Mouse (Mus musculus): ENCODE measurements around the gene Pole2.

Pole2 gene

GRCm38 (mm10) chr12:69227776-69228466 lies at the start of gene Pole2:
Pole2 (minus strand) TSS chr12:69228195.
- DNase-seq (ENCODE audit: low spot score), result peak; percentile 77

GRCm38 (mm10) chr12:69268956-69269355 lies 41.0 kb upstream of the Pole2 start:
- DNase-seq (ENCODE audit: low spot score), result no peak

- DNase-seq (ENCODE audit: low spot score), result no peak
These were observed 40.1 kb upstream of the Pole2 start for GRCm38 (mm10) chr12:69267956-69268632.

GRCm38 (mm10) chr12:69265031-69265430 lies 37.0 kb upstream of the Pole2 start:
- no peak for DNase-seq (ENCODE audit: low spot score)

- no peak for DNase-seq (ENCODE audit: low spot score)
These were observed 34.3 kb upstream of the Pole2 start for GRCm38 (mm10) chr12:69262251-69262650.

- no peak for DNase-seq (ENCODE audit: low spot score)
These were observed 29.8 kb upstream of the Pole2 start for GRCm38 (mm10) chr12:69257836-69258235.

- no peak for DNase-seq (ENCODE audit: low spot score)
These were observed 25.8 kb upstream of the Pole2 start for GRCm38 (mm10) chr12:69253806-69254205.

- DNase-seq (ENCODE audit: low spot score), result no peak
These were observed 22.8 kb upstream of the Pole2 start for GRCm38 (mm10) chr12:69250756-69251155.

GRCm38 (mm10) chr12:69249766-69250165 lies 21.8 kb upstream of the Pole2 start:
- DNase-seq (ENCODE audit: low spot score), result no peak

- peak; percentile 65 for DNase-seq (ENCODE audit: low spot score)
These were observed 13.9 kb upstream of the Pole2 start for GRCm38 (mm10) chr12:69241771-69242431.

GRCm38 (mm10) chr12:69241405-69241770 lies 13.4 kb upstream of the Pole2 start:
- DNase-seq (ENCODE audit: low spot score), result no peak

GRCm38 (mm10) chr12:69240876-69241275 lies 12.9 kb upstream of the Pole2 start, which contains the start of gene Klhdc1:
Klhdc1 (plus strand) TSS chr12:69241176.
- DNase-seq (ENCODE audit: low spot score), result no peak

- no peak for DNase-seq (ENCODE audit: low spot score)
These were observed 10.3 kb upstream of the Pole2 start for GRCm38 (mm10) chr12:69238284-69238683.

GRCm38 (mm10) chr12:69235782-69236181 lies 7.8 kb upstream of the Pole2 start:
- no peak for DNase-seq (ENCODE audit: low spot score)

GRCm38 (mm10) chr12:69229251-69229650 lies 1.3 kb upstream of the Pole2 start:
- no peak for DNase-seq (ENCODE audit: low spot score)

GRCm38 (mm10) chr12:69220613-69221277 lies 7.2 kb downstream of the Pole2 start:
- no peak for DNase-seq (ENCODE audit: low spot score)

- DNase-seq (ENCODE audit: low spot score), result no peak
These were observed 11.4 kb downstream of the Pole2 start for GRCm38 (mm10) chr12:69216587-69216986.

- DNase-seq (ENCODE audit: low spot score), result peak; percentile 76
These were observed 12.8 kb downstream of the Pole2 start for GRCm38 (mm10) chr12:69215000-69215785.

GRCm38 (mm10) chr12:69214393-69214792 lies 13.6 kb downstream of the Pole2 start:
- no peak for DNase-seq (ENCODE audit: low spot score)

- DNase-seq (ENCODE audit: low spot score), result no peak
These were observed 14.7 kb downstream of the Pole2 start for GRCm38 (mm10) chr12:69213186-69213777.

GRCm38 (mm10) chr12:69211057-69211456 lies 16.9 kb downstream of the Pole2 start:
- DNase-seq (ENCODE audit: low spot score), result no peak
